Mouse (Mus musculus): ENCODE results near the gene Cldn13. TPM values are rescaled to one million over a fixed set of nuclear protein-coding genes. Genes with fewer than 3 reads are reported as not detected.

The Cldn13 gene
- polyA plus RNA-seq, 1 experiment from 2014 or later = 152 TPM

DNA sequence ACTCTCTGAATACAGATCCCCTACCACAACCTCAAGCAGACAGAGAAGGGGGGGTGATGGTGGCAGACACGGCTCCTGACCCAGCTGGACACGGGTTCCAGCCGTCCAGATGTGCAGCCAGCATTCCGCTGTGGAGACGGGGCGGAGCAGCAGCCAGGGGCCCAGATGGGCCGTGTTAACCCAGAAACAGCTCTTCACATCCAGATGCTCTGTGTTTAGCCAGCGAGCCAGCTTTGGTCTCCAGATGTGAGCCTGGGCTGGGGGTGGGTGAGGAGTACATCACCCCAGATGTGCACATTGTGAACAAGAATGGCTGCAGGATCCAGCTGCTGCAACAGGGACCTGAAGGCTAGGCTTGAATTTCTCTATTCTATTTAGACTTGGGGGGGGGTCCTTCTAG is 20.0 kb downstream of the Cldn13 start:
- DNase-seq (no peak), ATAC-seq (no peak)
- H3K9me3 ChIP-seq (ENCODE audit: low read length) = no peaks in the 10 kb centered on the region
- H3K27me3 ChIP-seq (ENCODE audit: insufficient read depth, low read length) = no peaks in the 10 kb centered on the region
- H3K4me2 ChIP-seq (ENCODE audit: low read depth, low read length) = no peak overlapping the region
- H3K36me3 ChIP-seq (replicated peaks; ENCODE audit: insufficient read depth, low read length) = no peaks in the 10 kb centered on the region
- H3K4me1 ChIP-seq (ENCODE audit: insufficient read depth) = no peaks in the 10 kb centered on the region
- WGBS (ENCODE audit: insufficient replicate concordance) = 77% methylated on average over 8 of the region's 8 CpGs
- H3K4me3 ChIP-seq (ENCODE audit: low read depth, low read length) = no peak overlapping the region
- H3K9ac ChIP-seq (replicated peaks) = no peak overlapping the region
- TF ChIP-seq EP300 (IDR thresholded peaks at IDR 0.05; ENCODE audit: low read depth) (no peak), CTCF (IDR thresholded peaks at IDR 0.05; ENCODE audit: low read depth) (no peak)
- no peak overlapping the region for H3K27ac ChIP-seq (ENCODE audit: low read depth)

DNA sequence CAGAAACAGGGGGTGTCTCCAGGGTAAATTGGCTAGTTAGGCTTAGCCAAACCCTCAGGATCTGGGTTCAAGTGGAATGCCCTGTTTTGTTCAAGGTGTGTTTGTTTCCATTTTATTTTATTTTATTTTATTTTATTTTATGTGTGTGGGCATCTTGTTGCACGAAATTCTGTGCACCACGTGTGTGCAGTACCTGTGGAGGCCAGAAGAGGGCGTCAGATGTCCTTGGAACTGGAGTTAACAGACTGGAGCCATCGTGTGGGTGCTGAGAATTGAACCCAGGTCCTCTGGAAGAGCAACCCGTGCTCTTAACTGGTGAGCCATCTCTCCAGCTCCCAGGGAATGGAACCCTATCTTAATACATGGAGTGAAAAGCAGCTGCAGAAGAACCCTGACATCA is 22.6 kb downstream of the Cldn13 start:
- Histone ChIP-seq H3K9ac (replicated peaks) (no peak overlapping the region), H3K36me3 (replicated peaks; ENCODE audit: insufficient read depth, low read length) (no peaks in the 10 kb centered on the region), H3K27ac (ENCODE audit: low read depth) (no peak overlapping the region), H3K9me3 (ENCODE audit: low read length) (no peaks in the 10 kb centered on the region), H3K4me3 (ENCODE audit: low read depth, low read length) (no peak overlapping the region), H3K27me3 (ENCODE audit: insufficient read depth, low read length) (no peaks in the 10 kb centered on the region), H3K4me2 (ENCODE audit: low read depth, low read length) (no peak overlapping the region), H3K4me1 (ENCODE audit: insufficient read depth) (no peaks in the 10 kb centered on the region)
- 73% methylated on average over 5 of the region's 5 CpGs for WGBS (ENCODE audit: insufficient replicate concordance)
- no peak for ATAC-seq
- no peak for TF ChIP-seq EP300 (IDR thresholded peaks at IDR 0.05; ENCODE audit: low read depth)
- TF ChIP-seq CTCF (IDR thresholded peaks at IDR 0.05; ENCODE audit: low read depth) = peak; percentile 37
- no peak for DNase-seq

DNA sequence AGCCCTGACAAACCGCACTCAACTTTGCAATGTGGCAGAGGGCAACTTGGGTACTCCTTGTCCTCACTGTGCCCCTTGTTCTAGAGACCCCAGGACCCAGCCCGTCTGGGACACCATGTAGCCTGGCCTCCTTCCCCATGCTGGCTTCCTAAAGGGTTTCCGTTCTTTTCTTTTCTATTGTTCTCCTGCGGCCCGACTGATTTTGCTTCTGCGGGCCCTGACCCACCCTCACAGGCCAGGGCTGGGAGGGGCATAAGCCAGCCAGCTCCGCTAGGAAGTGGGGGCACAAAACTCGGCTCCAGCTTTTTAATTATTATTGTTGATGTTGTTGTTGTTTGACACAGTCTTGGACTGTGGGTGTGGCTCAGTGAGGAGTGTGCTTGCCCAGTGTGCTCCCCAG is 23.8 kb downstream of the Cldn13 start:
- no peaks in the 10 kb centered on the region for H3K27me3 ChIP-seq (ENCODE audit: insufficient read depth, low read length)
- H3K36me3 ChIP-seq (replicated peaks; ENCODE audit: insufficient read depth, low read length) = no peaks in the 10 kb centered on the region
- no peak overlapping the region for H3K9ac ChIP-seq (replicated peaks)
- 45% methylated on average over 8 of the region's 8 CpGs for WGBS (ENCODE audit: insufficient replicate concordance)
- DNase-seq (no peak), ATAC-seq (no peak)
- H3K4me1 ChIP-seq (ENCODE audit: insufficient read depth) = no peaks in the 10 kb centered on the region
- no peak overlapping the region for H3K27ac ChIP-seq (ENCODE audit: low read depth)
- no peaks in the 10 kb centered on the region for H3K9me3 ChIP-seq (ENCODE audit: low read length)
- no peak overlapping the region for H3K4me2 ChIP-seq (ENCODE audit: low read depth, low read length)
- TF ChIP-seq EP300 (IDR thresholded peaks at IDR 0.05; ENCODE audit: low read depth) (no peak), CTCF (IDR thresholded peaks at IDR 0.05; ENCODE audit: low read depth) (no peak)
- H3K4me3 ChIP-seq (ENCODE audit: low read depth, low read length) = no peak overlapping the region

DNA sequence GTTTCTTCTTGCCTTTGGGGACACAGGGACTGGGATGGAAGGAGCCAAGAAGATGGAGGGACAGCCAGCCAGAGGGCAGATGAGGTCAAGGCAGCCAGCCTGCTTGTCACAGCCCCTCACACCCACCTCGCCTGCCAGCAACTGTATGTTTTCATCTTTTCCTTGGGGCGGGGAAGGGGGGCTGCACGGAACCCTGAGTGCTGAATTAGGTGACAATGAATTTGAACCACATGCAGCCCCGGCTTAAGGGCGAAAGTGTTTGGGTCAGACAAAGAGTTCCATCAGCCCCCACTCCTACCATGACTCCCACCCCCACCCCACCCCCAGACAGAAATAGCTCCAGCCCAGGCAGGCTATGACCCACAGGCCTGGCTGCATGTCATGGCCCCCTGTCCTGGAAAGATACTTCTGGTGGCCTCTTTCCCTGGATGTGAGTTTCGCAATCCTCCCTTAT is 24.7 kb downstream of the Cldn13 start:
- Histone ChIP-seq H3K4me2 (ENCODE audit: low read depth, low read length) (no peak overlapping the region), H3K27ac (ENCODE audit: low read depth) (no peak overlapping the region), H3K9me3 (ENCODE audit: low read length) (no peaks in the 10 kb centered on the region), H3K9ac (replicated peaks) (no peak overlapping the region), H3K27me3 (ENCODE audit: insufficient read depth, low read length) (no peaks in the 10 kb centered on the region), H3K4me1 (ENCODE audit: insufficient read depth) (no peaks in the 10 kb centered on the region), H3K36me3 (replicated peaks; ENCODE audit: insufficient read depth, low read length) (no peaks in the 10 kb centered on the region), H3K4me3 (ENCODE audit: low read depth, low read length) (no peak overlapping the region)
- TF ChIP-seq EP300 (IDR thresholded peaks at IDR 0.05; ENCODE audit: low read depth) (no peak), CTCF (IDR thresholded peaks at IDR 0.05; ENCODE audit: low read depth) (no peak)
- ATAC-seq = no peak
- WGBS (ENCODE audit: insufficient replicate concordance) = 75% methylated on average over 6 of the region's 6 CpGs
- DNase-seq = no peak

DNA sequence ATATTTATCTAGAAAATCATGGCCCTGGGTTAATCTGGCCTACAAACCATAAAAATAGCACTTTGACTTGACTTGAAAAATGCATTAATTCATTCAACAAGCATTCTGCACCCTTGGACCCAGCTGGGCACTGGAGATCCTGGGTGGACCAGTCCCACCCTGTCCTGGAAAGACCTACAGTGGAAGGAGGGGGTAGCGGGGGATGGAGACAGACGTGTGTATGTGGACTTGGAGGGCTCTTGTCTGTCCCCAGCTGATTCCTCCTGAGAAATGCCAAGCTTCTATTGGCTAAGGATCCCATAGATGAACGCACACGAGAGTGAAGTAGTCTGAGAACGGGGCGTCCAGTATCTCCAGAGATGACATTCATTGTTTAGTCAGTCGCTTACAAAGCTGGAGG is 26.8 kb downstream of the Cldn13 start:
- H3K4me3 ChIP-seq (ENCODE audit: low read depth, low read length) = no peak overlapping the region
- ATAC-seq (no peak), DNase-seq (no peak)
- WGBS (ENCODE audit: insufficient replicate concordance) = 70% methylated on average over 7 of the region's 7 CpGs
- no peak overlapping the region for H3K27ac ChIP-seq (ENCODE audit: low read depth)
- no peak overlapping the region for H3K4me2 ChIP-seq (ENCODE audit: low read depth, low read length)
- no peak overlapping the region for H3K9ac ChIP-seq (replicated peaks)
- TF ChIP-seq EP300 (IDR thresholded peaks at IDR 0.05; ENCODE audit: low read depth) (no peak), CTCF (IDR thresholded peaks at IDR 0.05; ENCODE audit: low read depth) (no peak)
- no peaks in the 10 kb centered on the region for H3K27me3 ChIP-seq (ENCODE audit: insufficient read depth, low read length)
- no peaks in the 10 kb centered on the region for H3K4me1 ChIP-seq (ENCODE audit: insufficient read depth)
- H3K36me3 ChIP-seq (replicated peaks; ENCODE audit: insufficient read depth, low read length) = no peaks in the 10 kb centered on the region
- no peaks in the 10 kb centered on the region for H3K9me3 ChIP-seq (ENCODE audit: low read length)

DNA sequence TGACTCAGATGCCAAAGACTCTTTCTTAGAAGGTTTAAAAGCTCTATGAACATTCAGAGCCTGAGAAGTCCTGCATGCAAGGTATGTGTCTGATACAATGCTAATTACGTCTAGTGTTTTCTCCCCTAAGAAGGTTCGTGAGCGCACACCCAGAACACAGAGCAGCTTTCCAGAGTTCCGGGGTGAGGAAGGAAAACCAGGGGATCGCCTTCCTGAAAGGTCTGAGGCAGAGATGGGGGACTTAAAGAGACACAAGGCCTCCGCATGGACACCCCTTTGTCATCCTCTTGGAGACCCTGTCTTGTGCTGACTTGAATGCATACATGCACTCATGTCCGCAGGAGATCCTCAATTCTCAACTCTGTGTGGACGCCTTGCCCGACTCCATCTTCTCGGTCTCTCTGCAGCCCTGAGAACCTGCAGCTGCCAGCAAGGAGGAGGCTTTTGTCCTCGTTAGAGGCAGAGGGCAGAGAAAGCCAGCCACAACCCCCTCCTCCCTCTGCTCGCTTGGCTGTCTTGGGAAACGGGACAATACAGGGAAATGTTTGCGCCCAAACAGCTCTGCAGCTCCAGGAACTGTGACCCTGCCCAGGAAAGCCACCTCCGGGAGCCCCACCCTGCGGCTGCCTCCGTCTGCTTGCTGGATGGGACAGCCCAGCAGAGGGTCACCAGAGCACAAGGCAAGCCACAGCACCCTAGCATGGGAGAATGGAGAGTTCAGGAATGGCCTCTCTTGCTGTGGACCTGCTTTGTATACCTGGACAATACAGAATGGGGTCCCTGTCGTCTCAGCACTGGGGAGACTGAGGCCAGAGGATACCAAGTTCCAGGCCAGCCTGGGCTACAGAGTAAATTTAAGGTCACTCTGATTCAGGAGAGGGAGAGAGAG is 27.6 kb downstream of the Cldn13 start:
- WGBS (ENCODE audit: insufficient replicate concordance) = 37% methylated on average over 18 of the region's 18 CpGs

More for the DNA sequence above, 27.6 kb downstream of the Cldn13 start:
- Histone ChIP-seq H3K36me3 (replicated peaks; ENCODE audit: insufficient read depth, low read length) (no peaks in the 10 kb centered on the region), H3K9me3 (ENCODE audit: low read length) (no peaks in the 10 kb centered on the region), H3K27ac (ENCODE audit: low read depth) (peak overlapping the region; percentile 18; the same call in 1 of the 2 replicates), H3K4me3 (ENCODE audit: low read depth, low read length) (no peak overlapping the region), H3K9ac (replicated peaks) (no peak overlapping the region), H3K4me2 (ENCODE audit: low read depth, low read length) (no peak overlapping the region), H3K27me3 (ENCODE audit: insufficient read depth, low read length) (no peaks in the 10 kb centered on the region), H3K4me1 (ENCODE audit: insufficient read depth) (no peaks in the 10 kb centered on the region)
- ATAC-seq = no peak
- TF ChIP-seq EP300 (IDR thresholded peaks at IDR 0.05; ENCODE audit: low read depth) (no peak), CTCF (IDR thresholded peaks at IDR 0.05; ENCODE audit: low read depth) (no peak)
- DNase-seq = no peak

All from liver, postnatal 0 days (tissue).